Mouse (Mus musculus) embryonic stem cell, embryonic (primary cell): ENCODE data around the gene Ogdh.

Experiments
- CTCF ChIA-PET, 4 experiments: fragments of 300-600 bp in 2 of 4; fragments of 350-600 bp in 2 of 4; sonication (Branson Sonifier 250); formaldehyde crosslinking; loops; one replicate each; lab custom pipeline; 2022; ENCODE audit warnings: inconsistent platforms in 2 of 4; lab: Charles Lee
- POLR2A ChIA-PET, 4 experiments: fragments of 300-600 bp in 2 of 4; fragments of 350-600 bp in 2 of 4; sonication (Branson Sonifier 250); formaldehyde crosslinking; loops; one replicate each; lab custom pipeline; 2022; ENCODE audit warnings: antibody characterized with exemption in 4 of 4, inconsistent platforms in 1 of 4; lab: Charles Lee

Gene Ogdh

DNA sequence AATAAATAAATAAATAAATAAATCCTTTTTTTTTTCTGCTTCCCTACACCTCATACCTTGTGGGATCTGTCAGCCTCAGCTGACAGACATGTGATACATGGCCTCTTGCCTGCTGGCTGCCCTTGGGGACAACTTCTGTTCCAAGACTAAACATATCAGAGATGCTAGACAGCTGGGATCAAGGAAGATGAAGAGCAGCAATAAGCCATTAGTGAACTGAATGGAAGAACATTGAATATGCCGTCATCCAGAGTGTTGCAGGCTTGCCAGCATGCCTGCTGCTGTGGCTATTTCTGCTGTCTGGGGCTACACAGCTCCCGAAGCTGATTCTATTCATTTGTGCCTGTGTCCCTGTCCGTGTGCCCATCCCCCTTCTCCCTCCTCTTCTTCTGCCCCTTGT, 8.5 kb upstream of the Ogdh start:
- CTCF ChIA-PET = interaction anchor here in 1 of 4 experiments (1.0 kb wide), 1 partner anchor 8 kb away, joined by 3 read pairs; the partner anchor contains the start of gene Tmed4
- POLR2A ChIA-PET = interaction anchor here in 1 of 4 experiments (0.9 kb wide), 1 partner anchor 87 kb away, joined by 3 read pairs; no protein-coding TSS in a partner anchor

DNA sequence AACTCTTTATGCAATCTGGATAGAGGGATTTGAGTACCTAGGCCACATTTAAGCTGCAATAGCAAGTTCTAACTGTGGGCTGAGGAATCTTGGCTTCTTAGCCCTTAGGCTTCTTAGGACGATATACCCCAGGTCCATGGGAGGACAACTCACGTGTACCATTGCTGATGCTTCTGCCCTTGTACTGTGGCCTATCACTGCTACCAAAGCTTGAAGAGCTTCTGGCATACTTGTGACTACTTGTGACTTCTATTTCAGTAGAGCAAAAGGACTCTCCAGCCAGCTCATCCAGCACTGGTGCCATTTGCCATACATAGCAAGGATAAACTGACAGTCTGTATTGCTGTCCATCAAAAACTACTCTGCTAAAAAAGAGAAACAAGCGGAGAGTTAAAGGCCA, 1.3 kb upstream of the Ogdh start:
- CTCF ChIA-PET = interaction anchor here in 1 of 4 experiments (2.0 kb wide), 1 partner anchor 28 kb away, joined by 6 read pairs; no protein-coding TSS in a partner anchor
- POLR2A ChIA-PET = interaction anchor here in 3 of 4 experiments (0.5 to 2.4 kb wide), 15 partner anchors 9 to 248 kb away, joined by 3 to 21 read pairs (median 4); partner anchors contain the start of genes Ddx56 (in 2 of the 3) and Tmed4 (in 2 of the 3)

DNA sequence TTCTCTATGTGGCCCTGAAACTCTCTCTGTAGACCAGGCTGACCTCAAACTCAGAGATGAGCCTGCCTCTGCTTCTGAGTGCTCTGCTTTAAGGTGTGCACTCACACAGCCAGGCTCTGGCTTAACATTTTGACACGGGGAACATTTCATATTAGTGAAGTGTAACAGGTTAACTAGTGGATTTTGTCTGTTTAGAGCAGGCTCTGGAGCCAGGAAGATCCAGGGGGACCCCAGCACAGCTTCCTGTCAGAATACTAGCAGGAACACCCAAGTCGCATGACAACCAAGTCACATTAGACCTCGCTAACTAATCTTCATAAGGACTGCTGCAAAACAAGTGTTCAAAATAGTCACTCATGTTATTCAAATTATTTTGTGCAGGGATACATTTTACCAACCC, 550 bp upstream of the Ogdh start:
- CTCF ChIA-PET = interaction anchor here in 3 of 4 experiments (0.6 to 2.0 kb wide), 5 partner anchors 16 to 1510 kb away, joined by 3 to 14 read pairs (median 6); partner anchors contain the start of gene Tmed4 (in 1 of the 3)
- POLR2A ChIA-PET = interaction anchor here (0.6 to 2.4 kb wide), 25 partner anchors 8 to 227 kb away, joined by 3 to 21 read pairs (median 4); partner anchors contain the start of genes Ddx56 (in 3 of the 4) and Tmed4 (in 3 of the 4)

DNA sequence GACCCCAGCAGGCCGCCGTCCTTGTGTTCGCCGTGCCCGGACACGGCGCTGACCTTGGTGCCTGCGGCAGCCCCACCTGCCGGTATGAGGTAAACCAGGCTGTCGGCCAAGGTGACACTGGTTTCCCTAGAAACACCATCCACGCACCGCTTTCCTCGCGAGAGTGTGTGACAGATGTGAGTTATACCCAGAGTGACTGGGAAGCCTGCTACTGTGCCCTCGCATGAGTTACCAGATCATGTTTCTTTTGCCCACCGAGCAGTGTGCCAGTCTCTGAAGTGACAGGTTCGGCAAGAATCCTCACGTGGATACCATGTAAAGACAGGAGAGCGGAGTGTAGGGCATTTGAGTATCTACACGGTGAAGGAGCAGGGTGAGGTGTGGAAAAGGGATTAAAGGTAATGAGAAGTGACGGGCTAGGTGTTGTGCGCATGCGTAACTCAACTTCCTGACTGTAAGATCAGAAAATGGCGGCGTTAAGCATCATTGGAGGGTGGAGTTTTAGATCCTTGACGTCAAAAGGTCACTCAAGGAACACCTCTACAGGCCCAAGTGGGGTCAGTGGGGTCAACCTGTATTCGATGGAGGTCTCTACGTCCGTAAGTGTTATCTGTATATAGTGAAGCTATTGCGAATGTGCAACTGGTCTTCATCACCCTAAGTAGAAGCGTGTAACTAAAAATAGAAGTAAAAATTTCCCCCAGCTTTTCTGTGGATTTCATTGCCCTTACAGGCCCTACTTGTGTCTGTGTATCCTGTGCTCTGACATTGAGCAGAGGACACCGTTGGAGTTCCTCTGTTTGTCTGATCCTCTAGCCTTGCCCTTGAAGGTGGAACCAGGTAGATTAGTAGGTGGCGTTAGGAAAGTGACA, 919 bp downstream of the Ogdh start:
- ChIA-PET CTCF (interaction anchor here in 1 of 4 experiments (0.6 to 1.3 kb wide), 3 partner anchors 17 to 237 kb away, joined by 3 to 7 read pairs (median 5); partner anchors contain the start of gene Tmed4), POLR2A (interaction anchor here (0.6 to 2.4 kb wide), 17 partner anchors 10 to 387 kb away, joined by 3 to 21 read pairs (median 6); partner anchors contain the start of genes Ddx56 (in 3 of the 4) and Tmed4 (in 3 of the 4))

DNA sequence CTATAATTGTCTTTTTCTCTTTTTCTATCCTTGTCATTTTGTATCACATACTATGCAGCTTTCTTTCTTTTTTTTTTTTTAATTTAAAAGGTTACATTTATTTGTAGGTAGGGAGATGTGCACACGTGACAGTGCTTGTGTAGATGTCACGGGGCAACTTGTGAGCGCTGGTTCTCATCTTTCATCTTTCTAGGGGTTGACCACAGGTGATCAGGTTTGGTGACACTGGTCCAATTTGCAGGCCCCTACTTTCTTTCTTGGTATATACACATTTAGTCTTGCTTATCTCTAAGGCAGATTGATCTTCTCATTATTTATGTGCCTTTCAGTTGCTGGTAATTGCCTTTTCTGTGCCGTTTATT, 1.5 kb downstream of the Ogdh start:
- ChIA-PET CTCF (no interaction called here), POLR2A (interaction anchor here in 1 of 4 experiments (0.8 to 2.0 kb wide), 3 partner anchors 18 to 26 kb away, joined by 4 to 7 read pairs (median 4); partner anchors contain the start of genes Ddx56 and Tmed4)

DNA sequence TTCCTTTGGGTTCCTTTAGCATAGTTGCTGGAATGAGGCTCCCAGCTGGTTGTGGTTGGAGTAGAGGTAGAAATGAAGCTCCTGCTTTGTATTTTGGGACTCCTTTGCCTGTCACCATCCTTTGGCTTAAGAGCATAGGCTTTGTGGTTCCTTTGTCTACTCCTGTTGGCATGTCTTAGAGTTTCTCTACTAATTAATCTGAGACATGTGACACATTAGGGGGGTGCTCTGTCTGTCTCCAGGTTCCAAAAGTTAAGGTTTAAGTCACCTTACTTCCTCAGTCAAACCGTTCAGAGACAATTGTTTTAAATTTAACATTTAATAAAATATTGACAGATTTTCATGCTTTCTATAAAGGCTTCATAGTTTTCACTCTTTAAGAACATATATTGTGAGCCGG, 2.2 kb downstream of the Ogdh start:
- ChIA-PET POLR2A (interaction anchor here in 1 of 4 experiments (1.4 to 3.3 kb wide), 3 partner anchors 18 to 26 kb away, joined by 4 to 14 read pairs (median 7); partner anchors contain the start of genes Ddx56 and Tmed4), CTCF (interaction anchor here in 1 of 4 experiments (0.7 kb wide), 1 partner anchor 254 kb away, joined by 3 read pairs; no protein-coding TSS in a partner anchor)

DNA sequence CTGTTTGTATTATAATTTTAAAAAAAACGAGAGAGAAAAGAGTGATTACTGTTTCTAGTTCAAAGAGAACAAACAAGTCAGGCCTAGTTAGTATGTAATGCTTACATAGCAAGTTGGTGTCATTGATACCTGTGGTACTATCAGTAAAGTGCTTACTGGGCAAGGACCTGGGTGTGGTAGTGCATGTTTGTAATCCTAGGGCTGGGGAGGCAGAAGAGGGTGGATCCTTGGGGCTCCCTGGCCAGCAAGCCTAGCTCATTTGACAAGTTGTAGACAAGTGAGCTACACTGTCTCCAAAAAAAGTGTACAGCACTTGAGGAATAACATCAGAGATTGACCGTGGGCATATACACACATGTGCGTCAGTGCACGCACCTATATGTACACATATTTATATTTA, 3.2 kb downstream of the Ogdh start:
- ChIA-PET CTCF (interaction anchor here in 1 of 4 experiments (0.6 kb wide), 1 partner anchor 961 kb away, joined by 3 read pairs; no protein-coding TSS in a partner anchor), POLR2A (interaction anchor here in 1 of 4 experiments (1.5 to 3.3 kb wide), 2 partner anchors 9 to 19 kb away, joined by 4 to 14 read pairs; partner anchors contain the start of gene Tmed4)

DNA sequence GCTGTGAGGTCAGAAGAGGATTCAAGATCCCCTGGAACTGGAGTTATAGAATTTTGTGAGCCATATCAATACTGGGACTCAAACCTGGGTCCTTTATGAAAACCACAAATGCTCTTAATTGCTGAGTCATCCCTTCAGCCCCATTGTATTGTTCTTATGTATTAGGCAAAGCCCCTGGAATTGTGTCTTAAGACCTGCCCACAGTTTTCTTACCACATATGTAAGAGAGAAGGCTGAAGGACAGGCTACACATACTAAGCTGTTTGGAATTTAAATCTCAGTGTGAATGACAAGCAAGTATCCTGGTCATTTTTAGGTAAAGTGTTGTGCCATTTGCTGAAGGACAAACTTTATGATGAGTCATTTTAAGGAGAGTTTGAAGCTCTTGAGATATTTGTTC, 4.6 kb downstream of the Ogdh start:
- POLR2A ChIA-PET = interaction anchor here in 2 of 4 experiments (1.0 to 3.3 kb wide), 7 partner anchors 8 to 34 kb away, joined by 3 to 14 read pairs (median 3); partner anchors contain the start of genes Tmed4 (in 2 of the 2) and Ddx56 (in 1 of the 2)
- CTCF ChIA-PET = interaction anchor here in 1 of 4 experiments (1.3 kb wide), 1 partner anchor 26 kb away, joined by 4 read pairs; no protein-coding TSS in a partner anchor

DNA sequence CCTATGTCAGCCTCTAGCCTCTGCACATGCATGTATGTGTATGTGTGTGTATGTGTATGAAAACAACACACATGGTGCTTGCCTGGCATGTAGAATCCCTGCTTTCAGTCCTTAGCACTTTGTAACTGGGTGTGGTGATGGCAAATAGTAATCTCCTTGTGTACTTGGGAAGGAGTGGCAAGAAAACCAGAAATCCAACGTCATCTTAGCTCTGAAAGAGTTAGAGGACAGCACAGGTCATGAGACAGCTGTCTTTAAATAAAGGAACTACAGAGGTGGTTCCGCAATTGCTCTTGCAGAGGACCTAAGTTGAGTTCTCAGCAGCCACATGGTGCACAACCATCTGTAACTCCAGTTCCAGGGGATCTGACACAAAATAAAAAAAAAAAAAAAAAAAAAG, 8.0 kb downstream of the Ogdh start:
- POLR2A ChIA-PET = interaction anchor here in 3 of 4 experiments (0.6 to 2.1 kb wide), 5 partner anchors 9 to 329 kb away, joined by 3 to 5 read pairs (median 3); partner anchors contain the start of gene Ogdh (in 1 of the 3)
- CTCF ChIA-PET = no interaction called here

DNA sequence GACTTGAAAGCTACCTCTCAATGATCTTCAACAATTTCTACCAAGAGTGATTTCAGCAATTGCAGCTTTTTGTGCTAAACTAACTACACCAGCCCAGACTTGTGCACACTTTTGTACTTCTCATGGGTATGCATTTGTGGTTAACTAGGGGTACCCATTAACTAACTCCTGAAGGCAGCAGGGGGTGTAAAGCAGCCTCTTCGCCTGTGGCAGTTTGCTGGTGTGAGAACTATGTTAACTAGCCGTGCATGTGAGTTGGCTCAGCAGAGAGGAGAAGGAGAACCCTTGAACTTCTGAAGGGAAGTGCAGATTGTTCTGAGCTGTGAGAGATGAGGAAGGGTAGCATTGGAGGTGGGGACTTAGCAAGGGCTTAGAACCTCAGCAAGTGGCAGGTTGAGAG, 11.4 kb downstream of the Ogdh start:
- POLR2A ChIA-PET = interaction anchor here in 1 of 4 experiments (0.9 to 1.7 kb wide), 4 partner anchors 11 to 35 kb away, joined by 3 to 4 read pairs (median 3); partner anchors contain the start of genes Ddx56, Ogdh and Tmed4
- CTCF ChIA-PET = interaction anchor here in 2 of 4 experiments (1.0 to 1.2 kb wide), 2 partner anchors 28 kb away, joined by 3 read pairs; partner anchors contain the start of gene Tmed4 (in 2 of the 2)

DNA sequence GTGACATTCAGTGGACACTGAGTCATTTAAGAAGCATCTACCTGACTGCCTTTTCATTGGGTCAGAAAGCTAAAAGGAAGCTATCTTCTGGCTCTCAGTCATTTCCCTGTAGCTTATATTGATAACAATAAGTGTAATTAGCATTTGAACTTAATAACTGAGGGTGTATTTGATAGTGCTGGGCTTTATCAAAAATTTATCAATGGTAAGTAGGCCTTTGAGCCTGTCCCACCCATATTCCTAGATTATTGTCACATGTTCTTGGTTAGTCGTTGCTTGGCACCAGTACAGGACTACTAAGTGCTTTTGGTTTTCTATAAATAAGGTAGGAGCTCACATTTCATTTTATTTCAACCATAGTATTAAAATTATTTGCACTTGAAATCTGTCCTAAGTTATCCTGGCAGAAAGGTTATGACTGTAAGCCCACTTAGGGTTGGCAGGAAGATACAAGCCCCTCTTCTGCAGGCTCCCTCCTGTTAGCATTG, 14.6 kb downstream of the Ogdh start:
- ChIA-PET POLR2A (interaction anchor here in 2 of 4 experiments (1.0 to 1.8 kb wide), 5 partner anchors 9 to 31 kb away, joined by 3 to 5 read pairs (median 4); partner anchors contain the start of genes Ogdh (in 2 of the 2) and Tmed4 (in 1 of the 2)), CTCF (interaction anchor here in 1 of 4 experiments (1.0 kb wide), 1 partner anchor 44 kb away, joined by 3 read pairs; no protein-coding TSS in a partner anchor)

DNA sequence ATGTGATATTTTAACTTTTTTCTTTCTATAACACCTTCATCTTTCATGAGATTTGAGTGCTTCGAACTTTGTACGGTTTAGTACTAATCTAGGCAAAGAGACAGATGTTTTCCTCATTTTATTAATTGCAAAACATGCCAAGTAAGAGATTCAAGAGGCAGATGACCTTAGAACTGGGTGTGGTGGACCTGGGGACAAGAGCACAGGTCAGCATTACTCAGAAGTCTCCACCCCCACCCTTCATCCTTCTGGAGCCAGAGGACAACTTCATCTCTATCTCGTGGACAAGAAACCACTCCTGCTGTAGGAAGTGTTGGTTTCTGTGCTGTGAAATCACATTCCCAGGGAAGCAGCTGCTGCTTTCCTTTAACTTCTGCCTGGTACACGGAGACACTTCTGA, 16.7 kb downstream of the Ogdh start:
- ChIA-PET POLR2A (interaction anchor here in 2 of 4 experiments (0.6 to 0.8 kb wide), 2 partner anchors 12 to 271 kb away, joined by 3 to 4 read pairs; no protein-coding TSS in a partner anchor), CTCF (no interaction called here)

DNA sequence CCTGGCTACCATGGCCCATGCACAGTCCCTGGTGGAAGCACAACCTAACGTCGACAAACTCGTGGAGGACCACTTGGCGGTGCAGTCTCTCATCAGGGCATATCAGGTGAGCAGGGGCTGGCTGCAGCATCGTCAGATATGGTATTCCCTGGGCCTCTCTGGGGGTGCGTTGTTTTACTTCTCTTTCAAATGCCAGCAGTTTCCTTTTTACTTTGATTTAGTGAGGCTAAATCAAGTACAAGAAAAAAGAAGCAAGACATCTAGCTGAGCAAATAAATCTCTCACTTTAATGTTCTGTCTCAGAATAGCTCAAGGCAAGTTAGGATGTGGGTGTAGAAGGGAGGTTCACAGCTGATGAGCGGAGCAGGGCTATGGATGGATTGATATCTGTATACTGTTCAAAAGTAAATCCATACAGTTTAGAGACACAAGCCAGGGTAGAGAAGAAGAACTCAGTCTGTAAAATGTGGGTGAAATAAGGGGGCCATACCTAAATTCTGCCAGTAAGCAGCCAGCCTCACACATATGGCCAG, 22.5 kb downstream of the Ogdh start:
- ChIA-PET POLR2A (interaction anchor here in 1 of 4 experiments (0.8 to 1.2 kb wide), 5 partner anchors 9 to 52 kb away, joined by 3 to 4 read pairs (median 3); partner anchors contain the start of gene Ddx56), CTCF (no interaction called here)

DNA sequence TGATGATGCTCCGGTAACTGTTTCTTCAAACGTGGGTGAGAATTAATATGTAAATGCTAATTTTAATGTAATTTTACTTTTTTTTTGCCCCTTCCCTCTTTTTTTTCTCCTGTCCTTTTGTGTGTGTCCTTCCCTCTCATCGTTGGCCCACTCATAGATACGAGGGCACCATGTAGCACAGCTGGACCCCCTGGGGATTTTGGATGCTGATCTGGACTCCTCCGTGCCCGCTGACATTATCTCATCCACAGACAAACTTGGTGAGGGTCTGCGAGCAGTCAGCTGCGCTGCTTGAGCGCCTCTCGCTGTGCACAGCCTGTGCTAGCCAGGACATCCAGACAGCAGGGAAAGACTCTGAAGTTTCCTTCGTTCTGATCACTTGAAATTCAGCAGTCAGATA, 25.4 kb downstream of the Ogdh start:
- CTCF ChIA-PET = interaction anchor here in 1 of 4 experiments (0.6 kb wide), 1 partner anchor 28 kb away, joined by 3 read pairs; no protein-coding TSS in a partner anchor
- POLR2A ChIA-PET = interaction anchor here in 1 of 4 experiments (0.9 kb wide), 1 partner anchor 13 kb away, joined by 3 read pairs; no protein-coding TSS in a partner anchor

DNA sequence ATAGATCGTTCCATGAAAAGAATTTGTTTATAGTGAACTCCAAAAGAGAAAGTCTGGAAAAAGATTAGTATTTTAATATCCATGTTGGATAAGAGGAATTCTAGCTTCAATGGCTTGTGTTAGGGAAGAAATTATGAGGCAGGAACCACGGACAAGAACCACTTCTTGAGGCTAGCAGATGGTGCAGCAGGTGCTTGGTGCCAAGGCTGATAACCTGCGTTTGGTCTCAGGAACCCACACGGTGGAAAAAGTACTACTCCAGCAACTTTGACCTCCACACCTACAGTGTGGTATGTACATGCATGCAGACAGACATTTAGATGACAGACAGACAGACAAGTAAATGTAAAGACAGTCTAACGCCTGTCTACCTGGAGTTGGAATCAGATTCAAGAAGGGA, 27.1 kb downstream of the Ogdh start:
- CTCF ChIA-PET = no interaction called here
- POLR2A ChIA-PET = interaction anchor here in 1 of 4 experiments (0.6 to 1.6 kb wide), 2 partner anchors 17 to 528 kb away, joined by 3 read pairs; no protein-coding TSS in a partner anchor

DNA sequence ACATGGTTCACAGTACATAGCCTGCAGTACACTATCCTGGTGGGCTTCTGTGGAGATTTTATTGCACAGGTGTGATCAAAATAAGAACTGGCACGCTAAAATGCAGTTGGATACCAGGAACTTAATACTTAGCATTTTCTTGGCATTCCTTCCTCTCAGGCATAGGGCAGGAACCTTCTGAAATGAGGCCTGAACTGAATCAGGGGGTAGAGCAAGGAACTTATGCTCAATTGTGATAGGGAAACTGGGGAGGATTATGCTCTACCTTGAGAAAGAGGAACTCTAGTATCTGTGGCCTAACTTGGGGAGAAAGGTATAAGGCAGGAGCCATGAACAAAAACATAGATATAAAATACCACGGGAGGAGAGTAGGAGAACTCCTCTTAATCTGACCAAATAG, 27.9 kb downstream of the Ogdh start:
- POLR2A ChIA-PET = interaction anchor here in 1 of 4 experiments (1.6 to 1.7 kb wide), 2 partner anchors 17 kb away, joined by 3 to 5 read pairs; no protein-coding TSS in a partner anchor
- CTCF ChIA-PET = no interaction called here

DNA sequence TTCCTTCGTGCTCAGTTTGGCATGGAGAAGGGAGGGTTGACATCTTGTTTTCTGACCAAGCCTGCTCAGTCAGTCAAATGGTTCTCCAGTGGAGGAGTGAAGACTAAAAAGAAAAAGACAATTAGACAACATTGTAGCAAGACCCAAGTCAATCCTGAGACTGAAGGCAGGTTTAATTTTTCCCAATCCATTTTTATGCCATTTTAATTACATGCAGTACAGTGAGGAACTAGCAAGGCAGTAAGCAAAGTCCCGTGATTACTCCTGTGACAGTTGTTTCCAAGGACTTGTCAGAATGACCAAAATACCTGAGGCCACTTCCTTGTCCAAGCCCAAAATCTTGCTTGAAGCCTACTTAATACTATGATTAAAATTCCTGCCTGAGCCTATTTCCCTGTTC, 30.7 kb downstream of the Ogdh start:
- POLR2A ChIA-PET = interaction anchor here in 1 of 4 experiments (1.0 to 1.3 kb wide), 2 partner anchors 9 to 12 kb away, joined by 3 to 5 read pairs; no protein-coding TSS in a partner anchor
- CTCF ChIA-PET = interaction anchor here in 1 of 4 experiments (1.1 kb wide), 1 partner anchor 25 kb away, joined by 4 read pairs; no protein-coding TSS in a partner anchor
